Mouse (Mus musculus) liver, postnatal 0 days (tissue): ENCODE results near the gene Cryba2.

Source experiments
- CTCF ChIP-seq: sonication (generic); IDR thresholded peaks from 2 replicates; pipeline ENCODE4 v1.5.1; 2016; ENCODE audit warnings: antibody characterized with exemption, low read depth
- EP300 ChIP-seq: IDR thresholded peaks from 2 replicates; pipeline ENCODE4 v1.6.1; 2016; ENCODE audit warnings: antibody characterized with exemption, low read depth, mild to moderate bottlenecking

GRCm38 (mm10) chr1:74857201-74857600, 35.7 kb downstream of the Cryba2 start:
- TF ChIP-seq CTCF (no peak), EP300 (no peak)
